Mouse (Mus musculus) heart, embryonic 16.5 days (tissue): ENCODE data around the gene Olfr1084. TPM values are rescaled to one million over a fixed set of nuclear protein-coding genes. Genes with fewer than 3 reads are reported as not detected.
"Not testable (repeated sequence)": the region's sequence is repeated elsewhere in the genome, so short reads cannot be mapped to it uniquely, and the experiment has no call there.

ENCODE experiments used
- ATAC-seq: fragments of 200-750 bp; cut with Nextera tagmentation; replicated peaks from 2 replicates; pipeline ENCODE4 v1.8.0; 2017; ENCODE audit warnings: moderate number of reproducible peaks; ENCODE audit not compliant: insufficient read depth, low FRiP score; ENCODE audit errors: extremely low read depth
- H3K27ac ChIP-seq: fragments of 300-500 bp; sonication (generic); 2 replicates; pipeline ENCODE4 v1.5.1; 2014; ENCODE audit warnings: mild to moderate bottlenecking, low read length, control low read depth, moderate library complexity
- H3K27me3 ChIP-seq: fragments of 300-500 bp; sonication (generic); 2 replicates; pipeline ENCODE4 v1.6.1; 2014; ENCODE audit warnings: low read length, mixed read lengths; ENCODE audit not compliant: control insufficient read depth, insufficient read depth
- H3K36me3 ChIP-seq: fragments of 300-500 bp; sonication (generic); 2 replicates; pipeline ENCODE4 v1.6.1; 2014; ENCODE audit not compliant: control insufficient read depth, insufficient read depth
- H3K4me1 ChIP-seq: fragments of 300-500 bp; sonication (generic); 2 replicates; pipeline ENCODE4 v1.6.1; 2014; ENCODE audit warnings: low read length, mixed read lengths; ENCODE audit not compliant: control insufficient read depth, insufficient read depth
- H3K4me2 ChIP-seq: fragments of 300-500 bp; sonication (generic); 2 replicates; pipeline ENCODE4 v1.6.1; 2014; ENCODE audit warnings: low read depth, mild to moderate bottlenecking, control low read depth, low read length
- H3K4me3 ChIP-seq: fragments of 300-500 bp; sonication (generic); 2 replicates; pipeline ENCODE4 v1.5.1; 2014; ENCODE audit warnings: mild to moderate bottlenecking, control low read depth, low read length
- H3K9ac ChIP-seq: fragments of 300-500 bp; sonication (generic); 2 replicates; pipeline ENCODE4 v1.6.1; 2014; ENCODE audit warnings: low read length, control low read depth
- H3K9me3 ChIP-seq: fragments of 300-500 bp; sonication (generic); replicated peaks from 2 replicates; pipeline ENCODE4 v1.6.1; 2016; ENCODE audit warnings: low read length; ENCODE audit not compliant: control insufficient read depth
- whole genome bisulfite sequencing: fragments of 180-500 bp; shearing (Covaris S2); extraction: QIAGEN DNeasy Blood & Tissue Kit; methylation state at CpG from one replicate; pipeline ENCODE4 v1.1.7; 2014; 5-methylcytosine and 5-hydroxymethylcytosine counted together
- polyA plus RNA-seq: library from polyadenylated mRNA; unstranded; fragments of >200 nt; fragmentation: Nextera tagmentation; extraction: Ambion mirVana; gene quantifications from 2 replicates; pipeline ENCODE4 v1.2.1, GENCODE M21; 2015

Olfr1084 gene
- polyA plus RNA-seq = not detected in 2 replicates

DNA sequence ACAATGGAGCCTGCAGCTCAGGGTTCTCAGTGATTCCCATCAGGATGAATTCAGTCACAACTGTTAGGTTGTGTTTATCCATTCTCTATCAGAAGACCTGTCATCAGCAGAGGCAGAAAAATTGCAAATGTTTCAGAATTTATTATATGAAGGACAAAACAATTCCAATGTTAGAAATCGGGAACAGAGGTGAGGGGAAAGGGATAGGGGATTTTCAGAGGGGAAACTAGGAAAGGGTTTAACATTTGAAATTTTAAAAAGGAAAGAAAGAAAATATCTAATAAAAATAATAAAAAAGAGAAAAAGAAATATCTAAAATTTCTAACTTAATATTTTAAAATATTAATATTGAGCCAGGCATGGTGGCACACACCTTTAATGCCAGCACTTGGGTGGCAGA is at the start of gene Olfr1084:
Gene Olfr1084 (minus strand): TSS at position 101 of the 400 bp plus-strand sequence.
- ATAC-seq, H3K4me2 ChIP-seq, H3K36me3 ChIP-seq, H3K4me3 ChIP-seq, H3K27ac ChIP-seq, H3K9me3 ChIP-seq, H3K9ac ChIP-seq, H3K27me3 ChIP-seq, H3K4me1 ChIP-seq: not testable (repeated sequence)
- WGBS = 70% methylated on average over 1 of the region's 1 CpGs

- H3K9me3 ChIP-seq = no peaks in the 10 kb centered on the region
- WGBS = 67% methylated on average over 2 of the region's 2 CpGs
- no peak within 1 kb of the TSS for H3K4me3 ChIP-seq
- no peak within 1 kb of the TSS for H3K4me2 ChIP-seq
- no peak within 1 kb of the TSS for H3K27ac ChIP-seq
- H3K27me3 ChIP-seq = no peaks in the 10 kb centered on the region
- no peak for ATAC-seq
- no peaks in the 10 kb centered on the region for H3K36me3 ChIP-seq
- no peak within 1 kb of the TSS for H3K9ac ChIP-seq
- H3K4me1 ChIP-seq = no peaks in the 10 kb centered on the region
Observed at GRCm38 (mm10) chr2:86679992-86680391, 40.5 kb upstream of the Olfr1084 start, which contains the start of gene Olfr1086. TSS of gene Olfr1086 (minus strand) at chr2:86680092.

DNA sequence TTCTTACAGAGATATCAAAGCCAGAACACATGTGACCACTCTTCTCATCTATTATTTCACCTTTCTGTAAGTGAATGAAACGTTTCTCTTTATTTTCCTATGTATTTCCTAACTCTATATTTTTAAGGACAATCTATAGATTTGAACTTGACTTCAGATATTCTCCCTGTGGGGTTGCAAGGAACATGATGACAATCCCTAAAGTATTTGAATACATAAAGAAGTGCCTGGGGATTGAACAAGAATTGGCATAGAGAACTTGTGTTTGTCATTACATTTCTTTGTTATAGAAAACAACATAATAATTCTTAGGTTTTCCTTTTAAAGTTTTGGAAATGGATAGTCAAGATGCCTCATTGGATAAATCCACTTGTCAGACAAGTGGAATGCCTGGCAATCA is 22.4 kb upstream of the Olfr1084 start, which contains the start of gene Olfr1085:
Gene Olfr1085 (minus strand): TSS at position 101 of the 400 bp plus-strand sequence.
- no peak for ATAC-seq
- Histone ChIP-seq H3K9ac (no peak within 1 kb of the TSS), H3K9me3 (no peaks in the 10 kb centered on the region), H3K27me3 (no peaks in the 10 kb centered on the region), H3K4me2 (no peak within 1 kb of the TSS), H3K36me3 (no peaks in the 10 kb centered on the region), H3K4me3 (no peak within 1 kb of the TSS), H3K27ac (no peak within 1 kb of the TSS), H3K4me1 (no peaks in the 10 kb centered on the region)
- 22% methylated on average over 1 of the region's 1 CpGs for WGBS

DNA sequence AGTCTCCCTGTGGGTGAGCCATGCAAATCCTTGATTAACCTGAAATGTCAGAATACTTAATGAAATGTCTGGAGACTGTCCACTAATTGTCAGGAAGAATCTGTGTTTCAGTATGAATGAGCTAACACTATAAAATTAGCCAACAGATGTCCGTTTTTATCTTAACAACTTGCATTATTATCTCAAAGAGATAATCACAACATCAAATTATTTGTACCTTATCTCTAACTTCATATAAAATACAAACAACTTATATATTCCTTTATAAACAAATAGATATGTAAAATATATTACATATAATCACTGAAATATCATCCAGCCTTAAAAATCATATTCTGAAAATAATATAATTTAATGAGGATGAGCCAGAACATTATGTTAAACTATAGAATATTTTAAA is 40.7 kb downstream of the Olfr1084 start, which contains the start of gene Olfr1082:
Gene Olfr1082 (minus strand): TSS at position 101 of the 400 bp plus-strand sequence.
- not testable (repeated sequence) for H3K4me3 ChIP-seq
- WGBS = 31% methylated on average over 1 of the region's 1 CpGs

More for the DNA sequence above, 40.7 kb downstream of the Olfr1084 start, which contains the start of gene Olfr1082:
- H3K4me2 ChIP-seq, H3K36me3 ChIP-seq, ATAC-seq, H3K9me3 ChIP-seq, H3K4me1 ChIP-seq, H3K9ac ChIP-seq, H3K27ac ChIP-seq, H3K27me3 ChIP-seq: not testable (repeated sequence)

Other genes with a start within 250 kb of the Olfr1084 start
- gene Olfr1061, start 225.7 kb downstream of the Olfr1084 start, polyA plus RNA-seq = not detected in 2 replicates
- not detected in 2 replicates for gene Olfr1062, start 213.0 kb downstream of the Olfr1084 start, polyA plus RNA-seq
- not detected in 2 replicates for gene Olfr1065, start 189.1 kb downstream of the Olfr1084 start, polyA plus RNA-seq
- gene Olfr1066, start 183.5 kb downstream of the Olfr1084 start, polyA plus RNA-seq = not detected in 2 replicates
- not detected in 2 replicates for gene Olfr228, start 152.3 kb downstream of the Olfr1084 start, polyA plus RNA-seq
- not detected in 2 replicates for gene Olfr1076, start 131.3 kb downstream of the Olfr1084 start, polyA plus RNA-seq
- not detected in 2 replicates for gene Olfr1079, start 97.2 kb downstream of the Olfr1084 start, polyA plus RNA-seq
- not detected in 2 replicates for gene Olfr1080, start 81.5 kb downstream of the Olfr1084 start, polyA plus RNA-seq
- not detected in 2 replicates for gene Olfr1082, start 40.8 kb downstream of the Olfr1084 start, polyA plus RNA-seq
- gene Olfr1085, start 22.3 kb upstream of the Olfr1084 start, polyA plus RNA-seq = not detected in 2 replicates
- gene Olfr1086, start 40.4 kb upstream of the Olfr1084 start, polyA plus RNA-seq = not detected in 2 replicates
- gene Olfr1087, start 58.7 kb upstream of the Olfr1084 start, polyA plus RNA-seq = not detected in 2 replicates
- gene Olfr1089, start 94.0 kb upstream of the Olfr1084 start, polyA plus RNA-seq = not detected in 2 replicates
- gene Olfr1090, start 119.3 kb upstream of the Olfr1084 start, polyA plus RNA-seq = not detected in 2 replicates
- gene Olfr1093, start 142.8 kb upstream of the Olfr1084 start, polyA plus RNA-seq = not detected in 2 replicates
- not detected in 2 replicates for gene Olfr141, start 170.3 kb upstream of the Olfr1084 start, polyA plus RNA-seq
- not detected in 2 replicates for gene Olfr1094, start 184.9 kb upstream of the Olfr1084 start, polyA plus RNA-seq
- not detected in 2 replicates for gene Olfr1095, start 212.0 kb upstream of the Olfr1084 start, polyA plus RNA-seq
- not detected in 2 replicates for gene Gm13723, start 235.1 kb upstream of the Olfr1084 start, polyA plus RNA-seq